Mouse (Mus musculus) intestine, postnatal 0 days (tissue): Measurements from ENCODE around the gene Pigv. TPM values are rescaled to one million over a fixed set of nuclear protein-coding genes. Genes with fewer than 3 reads are reported as not detected.

Experiments
- ATAC-seq: fragments of 200-750 bp; cut with Nextera tagmentation; 2 replicates; pipeline ENCODE4 v1.8.0; 2017; ENCODE audit warnings: mild to moderate bottlenecking, moderate TSS enrichment, moderate library complexity
- H3K27ac ChIP-seq: fragments of 300-500 bp; sonication (generic); 2 replicates; pipeline ENCODE4 v1.5.1; 2014; ENCODE audit warnings: mild to moderate bottlenecking, low read depth, low read length, moderate library complexity
- H3K27me3 ChIP-seq: fragments of 300-500 bp; sonication (generic); replicated peaks from 2 replicates; pipeline ENCODE4 v1.6.1; 2014; ENCODE audit warnings: low read length, mixed read lengths; ENCODE audit not compliant: control insufficient read depth, insufficient read depth
- H3K36me3 ChIP-seq: fragments of 300-500 bp; sonication (generic); 2 replicates; pipeline ENCODE4 v1.6.1; 2014; ENCODE audit warnings: mild to moderate bottlenecking, moderate library complexity; ENCODE audit not compliant: control insufficient read depth, insufficient read depth
- H3K4me1 ChIP-seq: fragments of 300-500 bp; sonication (generic); replicated peaks from 2 replicates; pipeline ENCODE4 v1.6.1; 2014; ENCODE audit warnings: antibody characterized with exemption, low read length, mixed read lengths; ENCODE audit not compliant: control insufficient read depth, insufficient read depth
- H3K4me2 ChIP-seq: fragments of 300-500 bp; sonication (generic); replicated peaks from 2 replicates; pipeline ENCODE4 v1.6.1; 2014; ENCODE audit warnings: low read depth, mild to moderate bottlenecking, moderate library complexity
- H3K4me3 ChIP-seq: fragments of 300-500 bp; sonication (generic); 2 replicates; pipeline ENCODE4 v1.5.1; 2014; ENCODE audit warnings: low read depth, low read length
- H3K9ac ChIP-seq: fragments of 300-500 bp; sonication (generic); 2 replicates; pipeline ENCODE4 v1.6.1; 2014; ENCODE audit warnings: mild to moderate bottlenecking, low read depth, low read length
- H3K9me3 ChIP-seq: fragments of 300-500 bp; sonication (generic); 2 replicates; pipeline ENCODE4 v1.6.1; 2016; ENCODE audit warnings: mixed run types; ENCODE audit not compliant: control insufficient read depth
- CTCF ChIP-seq: sonication (generic); IDR thresholded peaks from 2 replicates; pipeline ENCODE4 v1.5.1; 2016; ENCODE audit warnings: low read depth, mild to moderate bottlenecking, control low read depth, antibody characterized with exemption, moderate library complexity
- WGBS: fragments of 180-500 bp; shearing (Covaris S2); extraction: QIAGEN DNeasy Blood & Tissue Kit; methylation state at CpG from one replicate; pipeline ENCODE4 v1.1.7; 2014; 5-methylcytosine and 5-hydroxymethylcytosine counted together
- polyA plus RNA-seq: library from polyadenylated mRNA; unstranded; fragments of >200 nt; fragmentation: Nextera tagmentation; extraction: Ambion mirVana; gene quantifications from 2 replicates; pipeline ENCODE4 v1.2.1, GENCODE M21; 2015

Pigv gene
- polyA plus RNA-seq, 1 experiment from 2014 or later = 10.7 TPM

DNA sequence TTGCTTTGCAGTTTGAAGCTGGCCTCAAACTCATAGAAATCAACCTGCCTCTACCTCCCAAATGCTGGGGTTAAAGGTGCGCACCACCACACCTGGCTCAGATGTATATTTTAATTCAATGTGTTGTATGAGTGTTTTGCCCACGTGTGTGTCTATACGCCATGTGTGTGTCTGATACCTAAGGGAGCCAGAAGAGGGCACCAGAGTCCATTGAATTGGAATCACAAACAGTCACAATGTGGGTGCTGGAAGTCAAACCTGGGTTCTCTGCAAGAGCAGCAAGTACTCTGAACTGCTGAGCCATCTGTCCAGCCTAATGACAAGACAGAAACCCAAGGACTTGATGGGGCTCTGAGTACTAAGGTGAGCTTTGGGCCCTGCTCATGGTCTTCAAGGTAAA is 27.3 kb downstream of the Pigv start:
- no peak overlapping the region for H3K4me2 ChIP-seq
- TF ChIP-seq CTCF = peak; percentile 47; the same call in 1 of the 2 replicates
- no peak overlapping the region for H3K27ac ChIP-seq
- no peaks in the 10 kb centered on the region for H3K9me3 ChIP-seq
- ATAC-seq = no peak
- H3K4me3 ChIP-seq = no peak overlapping the region
- WGBS = 82% methylated on average over 3 of the region's 3 CpGs
- no peaks in the 10 kb centered on the region for H3K27me3 ChIP-seq
- no peaks in the 10 kb centered on the region for H3K4me1 ChIP-seq
- no peaks in the 10 kb centered on the region for H3K36me3 ChIP-seq
- no peak overlapping the region for H3K9ac ChIP-seq

DNA sequence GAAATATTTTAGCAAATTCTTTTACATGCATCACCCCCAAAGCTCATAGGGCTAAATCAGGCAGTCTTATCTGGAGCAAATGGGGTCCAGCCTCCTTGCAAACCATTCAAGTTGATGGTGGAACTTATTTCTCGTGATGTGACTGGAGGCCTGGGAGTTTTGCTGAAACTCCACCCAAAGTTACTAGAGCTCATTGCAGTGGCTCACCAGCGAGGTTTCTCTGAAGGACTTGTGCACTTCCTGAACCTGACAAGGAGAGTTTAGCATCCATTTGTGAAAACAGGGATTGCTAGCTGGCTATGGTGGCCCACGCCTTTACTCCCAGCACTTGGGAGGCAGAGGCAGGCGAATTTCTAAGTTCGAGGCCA is 38.4 kb downstream of the Pigv start:
- H3K4me1 ChIP-seq = no peaks in the 10 kb centered on the region
- H3K27ac ChIP-seq = no peak overlapping the region
- no peak for ATAC-seq
- H3K4me2 ChIP-seq = no peak overlapping the region
- no peak overlapping the region for H3K4me3 ChIP-seq
- H3K27me3 ChIP-seq = no peaks in the 10 kb centered on the region
- no peaks in the 10 kb centered on the region for H3K36me3 ChIP-seq
- 78% methylated on average over 5 of the region's 5 CpGs for WGBS
- TF ChIP-seq CTCF = no peak
- no peaks in the 10 kb centered on the region for H3K9me3 ChIP-seq
- H3K9ac ChIP-seq = no peak overlapping the region

GRCm38 (mm10) chr4:133633332-133634042 is 39.0 kb downstream of the Pigv start:
- peak; percentile 80 for TF ChIP-seq CTCF
- Histone ChIP-seq H3K9me3 (no peaks in the 10 kb centered on the region), H3K27me3 (no peaks in the 10 kb centered on the region), H3K4me2 (peak overlapping the region; percentile 93), H3K9ac (peak overlapping the region; percentile 82), H3K4me1 (no peaks in the 10 kb centered on the region), H3K36me3 (no peaks in the 10 kb centered on the region), H3K4me3 (peak overlapping the region; percentile 68), H3K27ac (peak overlapping the region; percentile 31; the same call in 1 of the 2 replicates)
- WGBS = 6% methylated on average over 43 of the region's 47 CpGs
- peak; percentile 80 for ATAC-seq

GRCm38 (mm10) chr4:133632483-133633327 is 39.7 kb downstream of the Pigv start:
- ATAC-seq = peak; percentile 59
- Histone ChIP-seq H3K9ac (peak overlapping the region; percentile 82), H3K36me3 (no peaks in the 10 kb centered on the region), H3K27me3 (no peaks in the 10 kb centered on the region), H3K9me3 (no peaks in the 10 kb centered on the region), H3K27ac (peak overlapping the region; percentile 31; the same call in 1 of the 2 replicates), H3K4me2 (peak overlapping the region; percentile 93), H3K4me3 (peak overlapping the region; percentile 68), H3K4me1 (no peaks in the 10 kb centered on the region)
- TF ChIP-seq CTCF = no peak
- 3% methylated on average over 67 of the region's 69 CpGs for WGBS

GRCm38 (mm10) chr4:133631769-133632411 is 40.6 kb downstream of the Pigv start:
- ATAC-seq = no peak
- peak overlapping the region; percentile 68 for H3K4me3 ChIP-seq
- 56% methylated on average over 9 of the region's 9 CpGs for WGBS
- no peak overlapping the region for H3K27ac ChIP-seq
- no peaks in the 10 kb centered on the region for H3K9me3 ChIP-seq
- H3K4me1 ChIP-seq = no peaks in the 10 kb centered on the region
- peaks cover under 1% of the 10 kb centered on the region; the same call in 1 of the 2 replicates for H3K36me3 ChIP-seq
- peak overlapping the region; percentile 82 for H3K9ac ChIP-seq
- peak overlapping the region; percentile 93 for H3K4me2 ChIP-seq
- no peaks in the 10 kb centered on the region for H3K27me3 ChIP-seq
- no peak for TF ChIP-seq CTCF

DNA sequence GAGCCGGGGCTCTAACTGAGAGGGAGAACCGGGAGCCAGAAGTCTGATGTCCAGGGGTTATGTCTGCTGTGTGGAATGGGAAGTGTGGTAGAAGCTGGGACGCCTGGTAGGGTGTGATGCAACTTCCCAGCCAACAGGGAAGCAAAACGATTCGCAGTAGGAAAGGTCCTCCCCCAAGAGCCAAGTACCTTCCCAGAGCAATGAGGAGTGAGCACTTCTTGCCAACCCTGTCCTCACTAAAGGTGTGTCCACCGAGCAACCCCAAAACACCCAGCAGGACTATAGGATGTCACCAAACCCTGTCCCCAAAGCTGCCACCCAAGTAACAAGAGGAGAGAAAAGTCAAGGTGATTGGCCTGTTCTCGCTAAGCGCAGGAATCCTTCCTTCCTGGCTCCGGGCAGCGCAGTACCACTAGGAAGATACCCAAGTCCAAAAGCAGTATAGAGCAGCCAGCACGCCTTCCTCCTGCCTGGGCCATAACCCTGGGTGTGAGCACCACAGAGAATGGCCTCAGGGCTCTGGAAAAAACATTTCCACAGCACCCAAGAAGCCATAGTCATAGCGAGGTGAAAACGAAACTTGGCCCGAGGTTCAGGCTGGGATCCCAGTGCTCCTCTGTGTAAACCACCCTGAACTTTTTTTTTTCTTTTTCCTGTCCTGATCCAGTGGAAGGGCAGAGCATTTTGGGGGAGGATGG is 41.2 kb downstream of the Pigv start:
- no peak for TF ChIP-seq CTCF
- no peak overlapping the region for H3K4me3 ChIP-seq
- H3K4me2 ChIP-seq = peak overlapping the region; percentile 93
- H3K36me3 ChIP-seq = peaks cover 7% of the 10 kb centered on the region; the same call in 1 of the 2 replicates
- no peaks in the 10 kb centered on the region for H3K9me3 ChIP-seq
- 73% methylated on average over 14 of the region's 14 CpGs for WGBS
- H3K9ac ChIP-seq = no peak overlapping the region
- no peaks in the 10 kb centered on the region for H3K4me1 ChIP-seq
- no peaks in the 10 kb centered on the region for H3K27me3 ChIP-seq
- no peak overlapping the region for H3K27ac ChIP-seq
- ATAC-seq = no peak
